Mouse (Mus musculus): Measurements from ENCODE around the gene Tmprss3.

Tmprss3 gene

DNA sequence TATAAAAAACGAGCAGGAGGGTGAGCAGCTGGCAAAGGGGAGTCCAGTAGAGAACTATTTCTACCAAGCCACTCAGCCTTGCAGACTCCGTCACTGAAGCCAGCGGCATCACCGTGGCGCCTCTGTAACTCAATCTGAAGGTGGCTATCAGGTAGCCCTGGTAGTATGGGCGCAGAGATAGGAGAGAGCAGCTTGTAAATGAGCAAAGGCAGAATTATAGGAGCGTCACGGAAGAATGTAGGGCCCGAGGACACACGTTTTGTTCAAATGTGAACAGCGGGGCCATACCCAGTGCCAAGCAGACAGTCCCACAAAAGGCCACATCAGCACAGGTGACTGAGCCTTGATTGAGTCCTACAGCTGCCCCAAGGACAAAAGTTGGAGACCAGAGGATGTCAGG, at the start of gene Tmprss3:
Tmprss3 (minus strand) TSS at position 101 of the 400 bp plus-strand sequence.
- DNase-seq = no peak

- DNase-seq = no peak
These were observed 48.4 kb upstream of the Tmprss3 start for GRCm38 (mm10) chr17:31247144-31247543.

DNA sequence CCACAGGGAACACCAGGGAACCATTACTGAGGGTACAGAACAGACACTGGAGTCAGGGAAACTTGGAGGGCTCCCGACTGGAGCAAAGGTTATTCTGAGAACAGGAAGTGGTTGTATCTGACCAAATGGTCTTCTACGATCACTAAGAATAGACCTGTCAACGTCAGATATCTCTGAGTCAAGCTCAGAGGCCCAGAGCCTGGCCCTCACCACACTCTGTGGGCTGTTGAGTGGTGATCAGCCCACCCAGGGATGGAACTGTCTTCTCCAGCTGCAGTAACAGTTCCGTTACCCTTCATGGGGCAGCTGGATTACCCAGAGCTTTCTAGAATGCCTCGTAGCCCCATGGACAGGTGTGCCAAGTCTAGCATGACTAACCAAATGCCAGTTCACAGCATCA, 46.5 kb upstream of the Tmprss3 start:
- no peak for DNase-seq

- peak; percentile 83 for DNase-seq
These were observed 44.0 kb upstream of the Tmprss3 start for GRCm38 (mm10) chr17:31242764-31243163.

- no peak for DNase-seq
These were observed 42.4 kb upstream of the Tmprss3 start for GRCm38 (mm10) chr17:31241156-31241555.

DNA sequence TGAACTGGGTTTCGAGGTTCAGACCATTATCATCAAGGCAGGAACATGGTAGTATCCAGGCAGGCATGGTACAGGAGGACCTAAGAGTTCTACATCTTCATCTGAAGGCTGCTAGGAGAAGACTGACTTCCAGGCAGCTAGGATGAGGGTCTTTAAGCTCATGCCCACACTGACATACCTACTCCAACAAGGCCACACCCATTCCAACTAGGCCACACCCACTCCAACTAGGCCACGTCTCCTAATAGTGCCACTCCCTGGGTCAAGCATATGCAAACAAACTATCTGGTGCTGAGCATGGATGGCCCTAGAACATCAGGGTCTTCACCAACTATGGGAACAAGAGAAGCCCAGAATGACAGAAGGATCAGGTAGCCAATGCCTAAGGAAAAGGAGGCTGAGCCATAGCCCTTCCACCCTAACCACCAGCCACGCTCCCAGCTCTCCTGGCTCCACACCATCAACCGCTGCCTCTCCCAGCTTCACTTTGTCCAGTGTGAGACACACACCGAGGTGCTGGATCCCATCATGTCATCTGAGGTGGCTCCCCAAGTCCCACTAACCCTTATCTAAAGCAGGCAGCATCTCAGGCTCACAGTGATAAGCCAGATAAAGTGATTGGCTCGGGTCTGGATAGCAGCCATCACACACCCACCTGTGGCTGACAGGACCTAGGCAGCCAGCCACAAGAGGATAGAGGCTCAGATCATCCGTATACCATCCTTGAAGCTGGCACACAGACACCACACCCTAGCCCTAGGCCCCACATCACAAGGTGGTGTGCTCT, 39.6 kb upstream of the Tmprss3 start:
- no peak for DNase-seq

DNA sequence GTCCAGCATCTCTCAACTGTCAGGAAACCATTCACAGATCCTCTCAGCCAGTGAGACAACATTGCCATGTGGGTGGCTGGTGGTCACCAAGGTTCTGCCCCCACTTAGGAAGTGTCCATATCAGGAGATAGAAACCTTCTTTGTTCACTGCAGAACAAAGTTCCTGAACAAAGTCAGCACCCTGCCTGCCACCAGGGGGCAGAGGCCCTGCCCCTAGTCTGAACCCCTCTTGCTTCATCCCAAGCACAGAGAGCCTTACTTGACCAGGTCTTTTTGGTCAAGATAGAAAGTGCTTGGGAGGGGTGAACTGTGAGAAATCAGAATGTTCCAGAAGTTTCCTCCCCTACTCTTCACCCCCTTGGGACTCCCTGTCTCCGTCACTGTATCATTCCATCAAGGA, 37.1 kb upstream of the Tmprss3 start:
- peak; percentile 60 for DNase-seq

DNA sequence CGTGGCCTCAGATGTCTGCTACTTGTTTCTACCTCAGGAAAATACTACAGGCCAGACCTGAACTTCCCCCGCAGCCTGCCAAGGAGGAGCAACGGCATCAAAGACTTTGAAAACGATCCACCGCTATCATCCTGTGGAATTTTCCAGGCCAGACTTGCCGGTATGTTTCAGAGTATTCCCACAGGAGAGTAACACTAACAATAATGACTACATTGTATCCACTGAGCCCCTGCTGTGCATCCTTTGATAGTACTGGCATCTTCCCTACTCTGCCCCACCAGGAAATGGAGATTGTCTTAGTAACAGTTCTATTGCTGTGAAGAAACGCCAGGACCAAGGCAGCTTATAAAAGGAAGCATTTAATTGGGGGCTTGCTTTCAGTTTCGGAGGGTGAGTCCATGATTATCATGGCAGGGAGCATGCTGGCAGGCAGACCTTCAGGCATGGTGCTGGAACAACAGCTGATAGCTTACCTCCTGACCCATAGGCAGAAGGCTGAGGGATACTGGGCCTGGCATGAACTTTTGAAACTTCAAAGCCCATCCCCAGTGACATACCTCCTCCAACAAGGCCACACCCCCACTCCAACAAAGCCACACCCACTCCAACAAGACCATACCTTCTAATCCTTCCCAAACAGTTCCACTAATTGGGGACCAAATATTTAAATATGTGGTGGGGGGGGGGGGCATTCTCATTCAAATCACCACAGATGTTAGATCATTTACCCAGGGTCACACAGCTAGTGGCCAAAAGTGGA, 33.7 kb upstream of the Tmprss3 start:
- DNase-seq = no peak

DNA sequence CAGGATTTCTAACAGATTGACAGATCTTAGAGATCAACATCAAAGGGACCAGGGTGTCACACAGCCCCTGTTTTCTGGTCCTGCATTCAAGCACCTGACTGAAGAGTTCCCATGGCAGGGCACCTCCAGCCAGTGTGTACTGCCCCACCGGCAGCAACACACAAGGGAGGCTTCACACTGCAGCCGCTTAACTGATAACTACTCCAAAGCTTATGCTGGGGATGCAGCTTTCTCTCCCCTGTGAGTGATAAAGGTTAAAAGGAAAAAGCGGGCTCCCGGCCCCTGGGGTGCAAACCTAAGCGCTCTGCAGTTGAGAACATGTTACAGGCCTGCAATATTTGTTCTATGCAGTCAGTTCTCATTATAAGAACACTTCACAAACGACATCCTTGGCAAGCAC, 33.0 kb upstream of the Tmprss3 start:
- DNase-seq = no peak

DNA sequence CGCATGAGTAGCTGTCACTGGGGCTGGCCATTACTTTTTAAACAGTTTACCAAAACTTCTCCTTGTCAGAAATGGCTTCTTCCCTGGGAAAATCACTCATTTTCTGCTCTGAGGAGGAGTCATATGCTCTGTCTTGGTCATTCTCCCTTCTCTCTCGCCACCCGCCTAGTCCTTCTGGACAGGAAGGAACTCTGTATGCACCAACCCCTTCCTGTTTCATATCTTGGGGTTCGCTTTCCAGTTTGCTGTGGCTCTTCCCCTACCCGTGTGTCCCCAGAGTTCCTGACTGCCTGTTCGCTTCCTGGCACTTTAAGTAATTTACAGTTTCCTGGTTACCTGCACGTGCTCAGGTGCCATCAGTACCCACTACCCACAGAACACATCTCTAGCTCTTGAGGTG, 28.2 kb upstream of the Tmprss3 start:
- DNase-seq = no peak

DNA sequence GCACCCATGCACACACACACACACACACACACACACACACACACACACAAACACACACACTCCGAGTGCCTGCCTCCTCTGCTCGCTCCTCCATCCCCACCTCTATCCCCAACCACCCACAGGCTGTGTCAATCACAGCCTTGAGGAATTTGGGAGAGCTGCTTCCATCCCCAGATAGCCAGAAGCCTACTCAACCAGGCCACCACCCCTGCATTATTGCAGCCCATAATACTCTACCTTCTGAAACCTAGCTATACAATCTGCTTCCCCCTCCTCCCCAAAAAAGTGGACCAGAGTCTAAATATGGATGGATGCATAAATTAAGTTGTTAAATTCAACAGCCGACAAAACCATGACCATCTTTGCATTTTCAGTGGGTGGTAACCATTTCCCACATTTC, 27.6 kb upstream of the Tmprss3 start:
- no peak for DNase-seq

GRCm38 (mm10) chr17:31224591-31224990, 25.8 kb upstream of the Tmprss3 start:
- DNase-seq = peak; percentile 56

- peak; percentile 59 for DNase-seq
These were observed 25.1 kb upstream of the Tmprss3 start for GRCm38 (mm10) chr17:31223835-31224234.

- DNase-seq = peak; percentile 46
These were observed 24.1 kb upstream of the Tmprss3 start for GRCm38 (mm10) chr17:31222810-31223310.

GRCm38 (mm10) chr17:31216068-31216955, 17.5 kb upstream of the Tmprss3 start:
- no peak for DNase-seq

DNA sequence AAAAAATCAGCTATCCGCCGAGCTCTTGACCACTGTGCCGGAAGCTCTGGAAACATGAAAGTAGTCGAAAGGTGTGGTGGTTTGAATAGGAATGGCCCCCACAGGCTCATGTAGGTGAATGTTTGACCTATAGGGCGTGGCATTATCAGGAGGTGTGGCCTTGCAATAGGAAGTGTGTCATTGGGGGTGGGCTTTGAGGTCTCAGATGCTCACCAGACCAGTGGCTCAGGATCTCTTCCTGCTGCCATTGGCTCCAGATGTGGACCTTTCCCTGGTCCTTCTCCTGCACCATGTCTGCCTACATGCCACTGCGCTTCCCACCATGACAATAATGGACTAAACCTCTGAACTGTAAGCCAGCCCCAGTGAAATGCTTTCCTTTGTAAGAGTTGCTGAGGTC, 13.1 kb upstream of the Tmprss3 start:
- DNase-seq = no peak

DNA sequence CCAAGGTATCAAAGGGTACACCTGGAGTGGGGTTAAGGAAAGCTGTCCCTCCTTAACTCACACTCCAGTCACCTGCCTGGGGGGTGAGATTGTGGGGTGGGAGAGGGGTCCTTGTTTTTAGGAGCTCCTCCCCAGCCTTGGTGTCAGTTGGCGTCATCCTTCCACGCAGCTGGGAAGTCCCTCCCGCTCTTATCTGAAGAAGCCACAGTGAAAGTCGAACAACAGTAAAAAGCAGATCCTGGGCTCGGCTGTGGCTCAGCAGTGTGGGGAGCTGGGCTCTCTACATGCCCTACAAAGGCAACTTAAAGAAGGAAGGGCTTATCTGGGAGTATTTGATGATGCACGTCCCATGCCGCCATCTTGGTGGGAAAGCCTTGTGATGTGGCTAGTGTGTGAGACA, 11.5 kb upstream of the Tmprss3 start:
- DNase-seq = no peak

DNA sequence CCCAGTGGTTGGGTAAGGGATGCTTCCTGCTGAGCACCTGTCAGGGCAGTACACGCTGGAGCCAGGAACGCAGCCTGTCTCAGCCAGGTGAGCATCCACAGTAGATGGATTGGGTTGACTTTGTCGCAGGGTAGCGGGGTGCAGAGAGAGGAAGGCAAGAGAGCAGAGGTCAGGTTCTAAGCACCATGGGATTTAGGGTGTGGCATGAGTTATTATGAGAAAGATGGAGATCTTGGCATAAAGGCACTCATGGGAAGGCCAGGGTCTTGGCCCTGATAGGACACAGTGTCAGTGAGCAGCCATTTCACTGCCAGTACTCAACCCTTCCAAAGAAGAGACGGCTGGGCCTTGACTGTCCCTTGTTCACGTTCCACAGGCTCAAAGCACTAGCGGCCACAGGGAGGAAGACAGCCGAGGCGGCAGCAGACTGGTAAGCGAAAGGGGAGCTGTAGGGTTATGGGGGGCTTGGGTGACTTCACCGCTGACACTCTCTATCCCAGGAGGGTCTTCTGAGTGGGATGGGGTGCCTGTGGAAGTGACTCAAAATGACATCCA, 10.7 kb upstream of the Tmprss3 start:
- DNase-seq = no peak

GRCm38 (mm10) chr17:31208654-31209053, 9.9 kb upstream of the Tmprss3 start:
- DNase-seq = no peak

- peak; percentile 77 for DNase-seq
These were observed 9.1 kb upstream of the Tmprss3 start, which contains the start of gene Ubash3a for GRCm38 (mm10) chr17:31207771-31208334. Gene Ubash3a (plus strand): TSS chr17:31207873.

DNA sequence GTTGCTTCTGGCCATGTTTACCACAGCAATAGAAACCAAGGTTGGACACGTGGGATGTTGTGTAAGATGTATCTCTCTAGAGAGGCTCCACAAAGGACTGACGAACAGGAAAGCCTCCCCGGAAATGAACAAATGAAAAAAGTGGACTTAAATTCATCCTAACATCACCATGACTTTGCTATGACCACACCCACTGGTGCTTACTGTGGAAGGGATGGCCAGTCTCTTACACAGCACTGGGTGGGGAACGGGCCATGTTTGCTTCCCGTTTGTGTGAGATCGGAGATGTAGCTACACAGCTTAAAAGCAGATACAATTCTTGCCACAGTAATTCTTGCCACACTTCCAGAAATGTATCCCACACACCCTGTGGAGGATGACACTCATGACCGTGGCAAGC, 2.5 kb downstream of the Tmprss3 start:
- DNase-seq = no peak

- no peak for DNase-seq
These were observed 3.6 kb downstream of the Tmprss3 start for GRCm38 (mm10) chr17:31195207-31195606.

All from thymus, postnatal 4 days (tissue).